Mouse (Mus musculus) urinary bladder, adult 18-20 months (tissue): ENCODE data around the gene Enpp1.

Experiments
- DNase-seq, 2 experiments: peaks; one replicate each; pipeline ENCODE4 v3.0.0; 2022; ENCODE audit warnings: low spot score in 2 of 2, mixed read lengths in 2 of 2

Enpp1 gene

GRCm38 (mm10) chr10:24597789-24598188, 114.2 kb downstream of the Enpp1 start:
- no peak for DNase-seq

- DNase-seq = no peak
These were observed 115.1 kb downstream of the Enpp1 start for GRCm38 (mm10) chr10:24596869-24597339.

GRCm38 (mm10) chr10:24596003-24596868, 115.7 kb downstream of the Enpp1 start:
- DNase-seq = no peak

GRCm38 (mm10) chr10:24595250-24596002, 116.5 kb downstream of the Enpp1 start, which contains the start of gene Ccn2:
TSS of gene Ccn2 (plus strand) at chr10:24595442.
- DNase-seq = peak; percentile 58 to 61

- no peak for DNase-seq
These were observed 118.4 kb downstream of the Enpp1 start for GRCm38 (mm10) chr10:24593556-24593955.

GRCm38 (mm10) chr10:24592969-24593368, 119.0 kb downstream of the Enpp1 start:
- DNase-seq = no peak

GRCm38 (mm10) chr10:24592318-24592717, 119.6 kb downstream of the Enpp1 start:
- DNase-seq = no peak

- no peak for DNase-seq
These were observed 120.2 kb downstream of the Enpp1 start for GRCm38 (mm10) chr10:24591741-24592140.

- peak; percentile 61 to 66 for DNase-seq
These were observed 120.8 kb downstream of the Enpp1 start for GRCm38 (mm10) chr10:24591136-24591535.

- no peak for DNase-seq
These were observed 121.4 kb downstream of the Enpp1 start for GRCm38 (mm10) chr10:24590546-24590945.

- no peak for DNase-seq
These were observed 122.7 kb downstream of the Enpp1 start for GRCm38 (mm10) chr10:24589238-24589637.

GRCm38 (mm10) chr10:24588824-24589223, 123.1 kb downstream of the Enpp1 start:
- DNase-seq = no peak
